Mouse (Mus musculus) embryo, embryonic 10.5 days (tissue): ENCODE measurements around the gene Kcnj14.

Source experiments
- DNase-seq: peaks from one replicate; pipeline ENCODE4 v3.0.0-alpha.2; 2015; ENCODE audit warnings: low spot score

The Kcnj14 gene

DNA sequence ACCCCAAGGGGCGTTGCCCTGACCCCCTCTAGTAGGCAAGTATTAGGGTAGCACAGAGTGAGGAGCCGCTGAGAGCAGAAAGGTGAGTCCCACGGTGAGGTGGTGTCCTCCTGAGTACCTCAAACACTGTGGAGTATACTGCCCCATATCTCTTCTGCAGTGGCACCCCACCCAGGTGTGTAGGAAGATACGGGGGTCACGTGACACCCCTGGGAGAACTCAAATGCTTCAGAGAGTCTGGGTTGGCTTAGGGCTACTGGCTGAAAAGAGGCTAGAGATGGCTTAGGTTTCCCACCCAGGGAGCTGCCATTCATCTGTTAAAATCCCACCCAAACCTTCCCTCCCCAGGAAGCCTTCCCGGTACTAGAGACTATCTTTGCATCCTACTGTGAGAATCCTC is 27.6 kb downstream of the Kcnj14 start:
- no peak for DNase-seq

DNA sequence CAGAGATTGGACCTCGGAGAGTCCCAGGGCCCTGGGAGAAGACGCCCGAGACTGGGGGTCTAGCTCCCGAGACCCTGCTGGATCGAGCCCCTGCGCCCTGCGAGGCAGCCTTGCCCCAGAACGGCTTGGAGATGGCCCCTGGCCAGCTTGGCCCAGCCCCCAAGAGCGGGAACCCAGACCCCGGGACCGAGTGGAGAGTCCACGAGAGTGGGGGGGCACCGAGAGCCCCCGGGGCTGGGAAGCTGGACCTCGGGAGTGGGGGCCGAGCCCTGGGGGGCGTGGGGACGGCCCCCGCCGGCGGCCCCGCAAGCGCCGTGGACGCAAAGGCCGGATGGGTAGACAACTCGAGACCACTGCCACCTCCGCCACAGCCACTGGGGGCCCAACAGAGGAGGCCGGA is 29.6 kb downstream of the Kcnj14 start:
- DNase-seq, result no peak

DNA sequence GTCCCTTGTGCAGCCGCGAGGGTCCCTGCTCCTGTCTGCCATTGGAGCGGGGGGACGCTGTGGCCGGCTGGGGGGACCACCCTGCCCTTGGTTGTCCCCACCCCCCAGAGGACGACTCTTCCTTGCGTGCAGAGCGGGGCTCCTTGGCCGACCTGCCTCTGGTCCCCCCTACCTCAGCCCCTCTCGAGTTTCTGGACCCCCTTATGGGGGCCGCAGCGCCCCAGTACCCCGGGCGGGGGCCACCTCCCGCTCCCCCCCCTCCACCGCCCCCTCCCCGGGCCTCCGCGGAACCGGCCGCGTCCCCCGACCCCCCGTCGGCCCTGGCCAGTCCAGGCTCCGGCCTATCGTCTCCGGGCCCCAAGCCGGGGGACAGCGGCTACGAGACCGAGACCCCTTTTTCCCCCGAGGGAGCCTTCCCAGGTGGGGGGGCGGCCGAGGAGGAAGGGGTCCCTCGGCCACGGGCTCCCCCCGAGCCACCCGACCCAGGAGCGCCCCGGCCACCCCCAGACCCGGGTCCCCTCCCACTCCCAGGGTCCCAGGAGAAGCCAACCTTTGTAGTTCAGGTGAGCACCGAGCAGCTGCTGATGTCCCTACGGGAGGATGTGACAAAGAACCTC is 30.5 kb downstream of the Kcnj14 start:
- DNase-seq, result no peak

DNA sequence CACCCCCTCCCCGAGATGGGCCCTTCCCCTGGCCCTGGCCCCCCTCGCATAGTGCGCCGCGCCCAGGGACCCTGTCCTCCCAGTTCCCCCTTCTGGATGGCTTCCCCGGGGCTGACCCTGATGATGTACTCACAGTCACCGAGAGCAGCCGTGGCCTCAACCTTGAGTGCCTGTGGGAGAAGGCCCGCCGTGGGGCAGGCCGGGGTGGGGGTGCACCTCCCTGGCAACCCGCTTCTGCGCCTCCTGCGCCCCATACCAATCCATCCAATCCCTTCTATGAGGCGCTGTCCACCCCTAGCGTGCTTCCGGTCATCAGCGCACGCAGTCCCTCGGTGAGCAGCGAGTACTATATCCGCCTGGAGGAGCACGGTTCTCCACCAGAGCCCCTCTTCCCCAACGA is 31.3 kb downstream of the Kcnj14 start:
- DNase-seq, result no peak

- no peak for DNase-seq
These were observed 32.7 kb downstream of the Kcnj14 start for GRCm38 (mm10) chr7:45791756-45792490.

- DNase-seq, result no peak
These were observed 33.9 kb downstream of the Kcnj14 start for GRCm38 (mm10) chr7:45790721-45791120.

DNA sequence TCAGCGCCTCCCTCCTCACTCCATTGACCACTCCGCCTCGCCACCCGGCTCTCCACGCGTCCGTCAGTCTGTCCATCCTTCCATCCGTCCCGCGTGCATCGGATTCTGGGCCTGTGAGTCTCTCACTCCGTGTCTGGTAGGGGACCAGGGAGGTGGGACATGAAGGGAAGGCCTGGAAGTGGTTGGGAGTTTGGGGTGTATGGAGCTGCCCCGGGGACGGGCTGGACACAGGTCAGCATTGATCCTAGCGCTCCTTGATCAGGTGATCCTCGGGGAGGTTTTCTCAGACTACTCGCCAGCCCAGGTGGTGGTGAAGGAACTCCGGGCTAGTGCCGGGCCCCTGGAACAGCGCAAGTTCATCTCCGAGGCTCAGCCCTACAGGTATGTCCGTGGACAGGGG is 36.9 kb downstream of the Kcnj14 start:
- no peak for DNase-seq

- peak; percentile 86 for DNase-seq
These were observed 37.7 kb downstream of the Kcnj14 start for GRCm38 (mm10) chr7:45786661-45787413.

DNA sequence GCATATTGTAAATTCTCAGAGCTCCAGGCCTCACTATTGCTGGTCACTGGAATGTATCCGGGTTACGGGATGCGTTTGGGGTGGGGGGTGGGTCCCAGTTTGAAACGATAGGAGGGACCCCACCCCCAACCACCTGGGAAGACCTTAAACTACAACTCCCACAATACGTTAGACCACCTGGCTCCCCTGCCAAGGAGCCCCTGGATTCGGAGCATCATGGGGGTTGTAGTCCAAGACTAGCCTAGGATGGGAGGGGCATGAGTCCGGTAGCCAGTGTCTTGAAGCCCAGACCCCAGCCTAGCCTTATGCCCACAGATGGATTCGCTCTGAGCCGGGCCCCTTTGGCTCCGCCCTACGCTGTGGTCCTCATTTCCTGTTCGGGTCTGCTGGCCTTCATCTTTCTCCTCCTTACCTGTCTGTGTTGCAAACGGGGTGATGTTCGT is 38.4 kb downstream of the Kcnj14 start:
- DNase-seq, result peak; percentile 95

DNA sequence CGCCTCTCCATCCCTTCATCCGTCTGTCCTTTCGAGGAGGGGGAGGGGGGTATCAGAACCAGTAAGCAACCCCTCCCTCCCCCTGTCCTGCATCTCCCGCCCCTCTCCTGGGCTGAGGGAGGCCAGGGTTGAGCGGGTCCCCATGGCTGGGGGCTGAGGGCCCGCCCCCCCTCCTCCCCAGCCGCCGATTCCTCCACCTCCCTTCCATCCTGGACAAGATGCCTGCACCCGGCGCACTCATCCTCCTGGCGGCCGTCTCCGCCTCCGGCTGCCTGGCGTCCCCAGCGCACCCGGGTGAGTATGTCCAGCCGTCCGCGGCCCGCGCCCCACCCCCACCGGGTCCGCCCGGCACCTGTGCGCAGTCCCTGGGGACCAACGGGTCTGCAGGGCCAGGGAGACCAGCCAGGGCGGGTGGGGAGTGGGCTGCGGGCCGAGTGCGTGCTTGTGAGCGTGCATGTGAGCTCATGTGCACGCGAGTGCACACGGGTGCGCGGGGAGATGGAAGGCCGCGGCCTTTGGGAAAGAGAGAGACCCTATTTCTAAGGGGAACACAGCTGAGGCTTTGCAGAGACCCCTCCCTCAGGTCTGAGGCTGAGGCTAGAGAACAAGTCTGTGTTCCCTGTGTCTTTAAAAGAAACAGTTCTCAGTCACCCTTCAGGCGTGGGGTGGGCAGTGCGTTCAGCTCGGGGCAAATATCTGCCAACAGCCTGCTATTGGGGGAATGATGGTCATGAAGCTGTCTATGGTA is 39.0 kb downstream of the Kcnj14 start:
- DNase-seq, result no peak

DNA sequence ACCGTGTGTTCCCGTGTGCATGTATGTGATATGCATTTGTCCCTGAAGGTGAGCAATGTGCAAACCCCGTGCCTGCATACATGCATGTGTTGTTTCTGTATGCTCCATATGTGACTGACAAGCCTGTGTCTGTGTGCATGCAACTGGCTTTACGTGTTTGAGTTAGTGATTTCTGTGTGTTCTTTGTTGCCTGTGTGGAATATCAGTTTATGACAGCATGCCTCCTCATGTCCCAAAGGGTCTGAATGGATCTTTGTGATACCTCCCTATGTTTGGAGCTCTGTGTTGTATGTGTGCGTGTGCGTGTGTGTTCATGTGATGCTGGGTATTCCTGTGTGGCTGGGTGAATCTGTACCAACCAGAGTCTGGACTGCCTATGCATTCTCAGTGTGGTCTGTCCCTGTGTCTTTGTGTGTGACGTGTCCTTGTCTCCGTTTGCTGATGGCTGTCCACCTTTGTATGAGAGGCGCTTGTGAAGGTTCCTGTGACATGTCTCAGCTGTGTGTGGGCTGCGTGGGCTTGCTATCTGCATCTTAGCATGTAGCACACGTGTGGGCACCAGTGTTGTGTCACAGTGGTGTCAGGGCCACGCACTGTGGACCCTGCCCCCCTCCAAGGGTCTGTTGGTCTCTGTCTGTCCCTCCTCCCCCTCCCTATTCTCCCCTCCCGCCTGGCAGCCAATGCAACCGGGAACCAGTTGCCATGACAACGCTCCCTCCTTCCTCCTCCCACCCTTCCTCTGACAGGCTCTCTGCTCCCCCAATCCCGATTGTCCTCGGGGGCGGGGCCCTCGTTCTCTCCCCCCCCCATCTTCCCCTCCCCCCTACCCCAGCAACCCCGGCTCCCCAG is 39.8 kb downstream of the Kcnj14 start, which contains the start of gene Sult2b1:
Gene Sult2b1, minus strand, starts transcription at position 146 of the 849 bp plus-strand sequence.
- peak; percentile 97 for DNase-seq

DNA sequence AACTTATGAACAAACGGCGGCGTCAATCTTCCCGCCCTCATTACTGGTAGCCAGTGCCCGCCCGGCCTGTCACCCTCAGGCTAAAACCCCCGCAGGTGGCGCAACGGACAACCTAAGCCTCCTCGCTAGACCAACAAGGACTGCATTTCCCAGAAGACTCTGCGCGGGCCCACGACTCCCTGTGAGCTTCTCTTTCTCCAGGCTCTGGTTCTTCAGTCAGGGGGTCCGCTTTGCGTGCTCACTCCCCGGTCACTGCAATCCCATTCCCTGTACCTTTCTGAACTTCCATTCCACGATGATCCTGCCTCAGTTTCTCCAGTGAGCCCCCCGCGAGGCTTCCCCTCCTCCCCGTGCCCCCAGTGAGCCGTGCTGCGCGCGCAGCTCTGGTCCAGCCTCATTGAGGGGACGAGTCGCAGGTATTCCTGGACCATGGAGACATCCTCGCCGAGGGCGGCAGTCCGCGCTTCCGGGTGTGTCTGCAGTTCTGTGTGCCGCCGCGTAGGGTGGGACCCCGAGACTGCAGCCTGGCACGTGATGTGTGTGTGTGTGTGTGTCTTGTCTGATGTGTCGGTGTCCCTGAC is 41.0 kb downstream of the Kcnj14 start, which contains the start of gene Lmtk3:
Gene Lmtk3, plus strand, starts transcription at position 228 of the 581 bp plus-strand sequence.
- DNase-seq, result peak; percentile 85

DNA sequence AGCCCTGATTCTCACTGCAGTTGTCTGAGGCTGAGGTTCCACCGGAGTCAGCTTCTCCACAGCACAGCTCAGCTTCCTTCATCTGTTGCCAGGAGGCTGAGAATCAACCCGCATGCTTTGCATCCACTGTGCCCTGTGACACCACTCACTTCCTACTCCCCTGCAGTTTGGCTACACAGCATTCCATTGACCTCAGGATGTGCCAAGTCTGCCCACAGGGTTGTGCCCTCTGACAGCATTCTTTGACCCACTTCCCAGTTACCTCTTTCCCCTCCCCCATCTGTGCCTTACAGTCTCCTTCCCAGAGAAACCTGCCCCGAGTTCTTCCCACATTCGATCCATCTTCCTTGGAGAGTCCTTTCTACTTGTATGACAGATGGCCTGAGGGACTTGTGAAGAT is 42.3 kb downstream of the Kcnj14 start:
- DNase-seq, result no peak

GRCm38 (mm10) chr7:45779081-45779641 is 45.4 kb downstream of the Kcnj14 start:
- no peak for DNase-seq

GRCm38 (mm10) chr7:45775237-45775636 is 49.3 kb downstream of the Kcnj14 start:
- DNase-seq, result no peak

- no peak for DNase-seq
These were observed 53.5 kb downstream of the Kcnj14 start for GRCm38 (mm10) chr7:45771101-45771500.

DNA sequence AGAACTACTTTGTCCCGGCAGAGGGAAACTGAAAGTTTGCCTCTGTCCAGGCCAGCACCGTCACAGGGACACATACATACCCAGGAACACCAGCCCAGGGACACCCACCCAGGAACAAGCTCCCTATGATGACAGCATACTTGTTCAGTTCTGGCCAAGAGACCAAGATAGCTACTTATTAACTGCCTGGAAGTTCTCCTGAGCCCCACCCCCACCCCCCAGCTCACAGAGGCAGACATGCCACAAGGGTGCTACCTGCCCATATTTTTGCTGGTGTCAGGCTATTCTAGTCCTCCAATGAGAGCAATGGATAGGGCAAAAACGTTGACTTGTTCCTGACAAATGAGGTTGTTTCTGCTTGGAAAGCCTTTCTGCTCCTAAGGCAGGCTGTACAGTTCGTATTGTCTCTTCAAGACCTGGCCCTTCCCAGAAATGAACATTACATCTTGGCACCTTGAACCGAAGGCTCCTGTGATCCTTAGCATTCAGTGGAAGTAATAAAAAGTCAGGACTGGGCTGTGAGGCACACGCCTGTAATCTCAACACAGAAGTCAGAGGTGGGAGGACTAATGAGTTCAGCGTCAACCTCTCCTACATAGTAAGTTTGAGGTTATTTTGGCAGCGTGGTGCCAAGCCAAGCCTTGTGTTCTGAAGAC is 54.0 kb downstream of the Kcnj14 start:
- DNase-seq, result no peak

DNA sequence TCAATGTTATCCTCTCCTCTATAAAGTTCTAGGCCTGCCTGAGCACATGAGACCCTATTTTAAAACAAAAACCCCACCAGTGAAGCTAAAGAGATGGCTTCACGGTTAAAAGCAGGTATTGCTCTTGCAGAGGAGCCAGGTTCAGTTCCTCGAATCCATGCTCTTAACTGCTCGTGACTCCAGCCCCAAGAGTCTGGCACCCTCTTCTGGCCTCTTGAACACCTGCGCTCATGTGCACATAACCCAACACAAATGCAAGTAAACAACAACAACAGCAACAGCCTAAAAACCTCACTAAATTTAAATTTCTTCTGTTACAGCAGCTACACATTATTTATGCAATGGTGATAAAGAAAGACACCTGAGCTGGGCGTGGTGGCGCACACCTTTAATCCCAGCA is 57.1 kb downstream of the Kcnj14 start:
- DNase-seq, result no peak

DNA sequence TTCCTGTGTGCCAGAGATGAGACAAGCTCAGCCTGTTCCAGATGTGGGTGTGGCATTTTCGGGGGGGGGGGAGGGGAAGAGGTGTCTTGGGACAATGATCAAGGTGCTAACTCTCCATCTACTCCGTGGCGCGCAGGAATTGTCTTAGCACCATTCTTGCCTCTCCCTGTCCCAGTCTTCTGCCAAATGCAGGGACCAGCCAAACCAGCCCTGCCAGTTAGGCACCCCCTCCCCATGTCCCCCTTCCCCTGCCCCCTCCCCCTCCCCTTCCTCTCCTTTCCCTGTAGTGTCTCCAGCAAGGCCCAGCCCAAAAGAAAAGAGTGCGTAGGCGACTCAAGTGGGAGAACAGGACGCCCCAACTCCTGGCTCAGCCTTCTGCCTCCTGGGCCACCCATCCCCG is 57.8 kb downstream of the Kcnj14 start:
- DNase-seq, result no peak
